In the genomic region with DNA sequence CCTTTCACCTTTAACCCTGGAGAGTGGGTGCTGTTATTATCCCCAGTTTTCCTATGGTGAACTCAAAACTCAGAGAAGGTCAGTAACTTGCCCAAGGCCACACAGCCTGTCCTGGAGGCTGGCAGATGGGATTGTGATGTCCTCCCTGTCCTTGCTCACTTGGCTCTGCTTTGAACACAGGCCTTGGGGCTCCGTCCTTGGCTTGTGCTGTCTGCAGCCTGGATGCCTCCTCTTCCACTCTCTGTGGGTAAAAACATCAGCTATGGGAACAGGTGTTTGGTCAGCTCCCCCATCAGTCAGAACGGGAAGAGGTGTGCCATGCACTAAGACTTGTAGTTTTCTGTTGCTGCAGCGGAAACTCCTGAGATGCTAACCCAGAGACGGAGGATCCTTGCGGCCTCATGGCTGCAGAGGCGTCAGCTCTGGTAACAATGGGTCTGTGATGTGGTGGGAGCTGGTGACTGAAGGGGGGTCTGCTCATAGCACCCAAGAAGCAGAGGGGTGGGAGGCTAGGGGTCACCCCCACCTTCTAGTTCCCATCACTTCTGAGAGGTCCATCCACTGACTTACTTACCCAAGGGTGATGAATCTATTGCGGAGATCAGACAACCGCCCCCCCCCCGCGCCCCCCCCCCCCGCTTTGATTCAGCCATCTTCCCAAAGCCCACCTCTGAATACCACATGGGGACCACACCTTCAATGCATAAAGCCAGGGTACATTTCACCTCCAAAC, we compare ENCODE assay signal across 12 mouse cellular contexts. TPM values are rescaled to one million over a fixed set of nuclear protein-coding genes. Genes with fewer than 3 reads are reported as not detected.
DNase-seq lines count a peak whose midpoint lies in the region; ATAC-seq and TF ChIP-seq lines count a peak whose summit lies in the region.
"Had no signal": no experiment of that assay in that cellular context is flagged by ENCODE, and none has a peak within 500 bp of the region (broad histone marks: within the 10 kb centered on the region; RNA-seq: fewer than 3 reads in every experiment).

No protein-coding gene starts in this region.

- no peaks in the 10 kb centered on the region for H3K79me2 ChIP-seq in myocyte (ENCODE audit: control insufficient read depth, insufficient read depth)

- H3K4me1 ChIP-seq in heart, embryonic 15.5 days (replicated peaks), result peaks cover 44% of the 10 kb centered on the region
- peaks cover 50% of the 10 kb centered on the region for H3K4me1 ChIP-seq in embryonic facial prominence, embryonic 10.5 days

- H3K9ac ChIP-seq in heart, embryonic 15.5 days, result no peak overlapping the region

- H3ac ChIP-seq in myocyte (ENCODE audit: control insufficient read depth, insufficient read length), result no peak overlapping the region

- H3K4me2 ChIP-seq in heart, embryonic 15.5 days, result no peak overlapping the region
- peak overlapping the region; percentile 24 for H3K4me2 ChIP-seq in myocyte (ENCODE audit: low read depth)

- peak overlapping the region; percentile 43 for H3K27ac ChIP-seq in heart, embryonic 15.5 days
- H3K27ac ChIP-seq in embryonic facial prominence, embryonic 10.5 days (replicated peaks), result peak overlapping the region; percentile 72

- H3K27me3 ChIP-seq in heart, embryonic 15.5 days, result no peaks in the 10 kb centered on the region
- H3K27me3 ChIP-seq in embryonic facial prominence, embryonic 10.5 days (replicated peaks; ENCODE audit: low read depth, poor library complexity, severe bottlenecking), result no peaks in the 10 kb centered on the region
- H3K27me3 ChIP-seq in myocyte (ENCODE audit: control insufficient read depth, insufficient read depth, insufficient read length), result no peaks in the 10 kb centered on the region

- intact Hi-C loops in heart, postnatal 10 days (cut with DNase I), result no loop called here

- no peaks in the 10 kb centered on the region for H3K9me3 ChIP-seq in heart, embryonic 15.5 days (replicated peaks)
- H3K9me3 ChIP-seq in embryonic facial prominence, embryonic 10.5 days, result no peaks in the 10 kb centered on the region

- no peak for DNase-seq in heart, postnatal 10 days
- peak; percentile 78 for DNase-seq in ovary, adult 18-20 months (ENCODE audit: low spot score)
- DNase-seq in ovary, postnatal 10 days (ENCODE audit: low spot score), result no peak
- DNase-seq in embryonic facial prominence, embryonic 10.5 days (ENCODE audit: low spot score), result no peak
- no peak for DNase-seq in thymus, postnatal 14 days
- DNase-seq in gastrocnemius, postnatal 4 days (ENCODE audit: low spot score in 2 of 2), result no peak
- DNase-seq: gastrocnemius, postnatal 25 days had no signal

- 44% methylated on average over 11 of the region's 11 CpGs for WGBS in heart, embryonic 15.5 days
- 48% methylated on average over 11 of the region's 11 CpGs for WGBS in embryonic facial prominence, embryonic 10.5 days

- ATAC-seq in heart, embryonic 15.5 days (replicated peaks; ENCODE audit: insufficient number of reproducible peaks, insufficient read depth, low FRiP score, low read depth), result no peak
- ATAC-seq: forebrain, embryonic 14.5 days; inflammation-experienced regulatory T-cells, adult 6 months had no signal

- no peak for TF ChIP-seq POLR2A in myocyte (IDR thresholded peaks at IDR 0.05; ENCODE audit: insufficient read length, low read depth)

- no peak overlapping the region for H3K4me3 ChIP-seq in heart, embryonic 15.5 days
- 0 out of 2 replicates have a peak overlapping the region, but pooled peaks have one; percentile 5 for H3K4me3 ChIP-seq in embryonic facial prominence, embryonic 10.5 days
- H3K4me3 ChIP-seq in myocyte, result no peak overlapping the region

- no peaks in the 10 kb centered on the region for H3K36me3 ChIP-seq in heart, embryonic 15.5 days
- no peaks in the 10 kb centered on the region for H3K36me3 ChIP-seq in embryonic facial prominence, embryonic 10.5 days (replicated peaks)
- no peaks in the 10 kb centered on the region for H3K36me3 ChIP-seq in myocyte (ENCODE audit: control insufficient read depth, insufficient read depth)

TF ChIP-seq in myocyte, 11 proteins besides CTCF, POLR2A, EP300 and RAD21:
- TF ChIP-seq CEBPB (IDR thresholded peaks at IDR 0.05; ENCODE audit: insufficient read depth, poor library complexity, severe bottlenecking) (no peak), MYOG (IDR thresholded peaks at IDR 0.05; ENCODE audit: control insufficient read depth in 1 of 3, insufficient read depth in 1 of 3, insufficient read length in 2 of 3, low read depth in 2 of 3) (peak in 1 of 3 experiments; percentile 5), USF1 (IDR thresholded peaks at IDR 0.05; ENCODE audit: low read depth) (no peak), E2F4 (IDR thresholded peaks at IDR 0.05; ENCODE audit: insufficient read depth) (no peak), MYOD1 (IDR thresholded peaks at IDR 0.05; ENCODE audit: control insufficient read depth in 1 of 3, insufficient read length in 2 of 3, low read depth in 2 of 3) (peak in 2 of 3 experiments; percentile 60 to 72)

RNA-seq across cellular contexts. Expression of gene Ptgis, which starts 9.8 kb away (rescaled TPM):
- 22.5 and 25.7 TPM in 2 replicates for polyA plus RNA-seq in heart, embryonic 15.5 days (2015; fragmentation: Nextera tagmentation; extraction: Ambion mirVana)
- 10 to 100 TPM; 35.8 to 39.7 TPM for total RNA-seq in heart, postnatal 10 days (2021)
- polyA plus RNA-seq in embryonic facial prominence, embryonic 10.5 days (2016; fragmentation: Nextera tagmentation; extraction: Ambion mirVana), result 13.7 and 14.6 TPM in 2 replicates
- 116 TPM for polyA plus RNA-seq in myocyte (2012; fragmentation: generic; extraction: Trizol)
- 10 to 100 TPM; 26.8 to 27.1 TPM for total RNA-seq in gastrocnemius, postnatal 4 days (2021)
- total RNA-seq: monocyte, adult 5-6 weeks had no signal
- polyA plus RNA-seq: inflammation-experienced regulatory T-cells, adult 6 months had no signal
